Mouse (Mus musculus) duodenum, adult 2 months (tissue): ENCODE results near the gene Tor1b. TPM values are rescaled to one million over a fixed set of nuclear protein-coding genes. Genes with fewer than 3 reads are reported as not detected.

Source experiments
- polyA plus RNA-seq: library from polyadenylated mRNA; depleted of rRNA; stranded (reverse); fragments of >200 nt; gene quantifications from 2 replicates; pipeline ENCODE4 v1.2.3, GENCODE M21; 2012; ENCODE audit warnings: low replicate concordance; rRNA removed

Tor1b gene
- 12.3 and 19.9 TPM in 2 replicates for polyA plus RNA-seq

DNA sequence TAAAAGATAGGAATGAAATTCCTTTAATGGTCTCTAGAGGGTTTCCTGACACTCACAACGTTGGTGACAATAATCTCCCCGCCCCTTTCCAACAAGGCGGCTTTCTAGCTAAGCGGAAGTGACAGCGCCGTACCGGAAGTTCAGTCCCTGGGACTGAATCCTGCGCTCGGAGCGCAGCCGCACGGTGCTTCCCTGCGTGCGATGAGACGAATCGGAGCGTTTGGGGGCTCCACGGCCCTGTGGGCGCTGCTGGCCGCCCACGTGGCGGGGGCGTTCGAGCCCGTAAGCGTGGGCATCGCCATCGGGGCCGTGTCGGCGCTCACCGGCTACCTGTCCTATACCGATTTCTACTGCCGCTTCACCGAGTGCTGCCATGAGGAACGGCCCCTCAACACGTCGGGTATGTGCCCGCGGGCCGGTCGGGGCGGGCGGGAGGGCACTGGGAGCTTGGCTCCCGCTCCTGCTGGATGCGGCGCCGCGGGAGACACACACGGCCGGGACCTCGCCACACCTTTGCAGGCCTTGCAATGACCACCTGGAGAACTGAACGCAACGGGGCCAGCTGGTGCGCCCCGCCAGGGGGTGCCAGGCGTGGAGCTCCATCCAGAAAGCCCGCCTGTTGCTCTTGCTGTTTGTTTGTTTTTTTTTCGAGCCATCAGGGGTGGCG, at the start of gene Tor1b:
Gene Tor1b, plus strand, starts transcription at position 136 of the 667 bp plus-strand sequence.

GRCm38 (mm10) chr2:30929483-30930045, 23.2 kb upstream of the Tor1b start, which contains the start of gene Ptges:
Gene Ptges, minus strand, starts transcription at chr2:30929863.

DNA sequence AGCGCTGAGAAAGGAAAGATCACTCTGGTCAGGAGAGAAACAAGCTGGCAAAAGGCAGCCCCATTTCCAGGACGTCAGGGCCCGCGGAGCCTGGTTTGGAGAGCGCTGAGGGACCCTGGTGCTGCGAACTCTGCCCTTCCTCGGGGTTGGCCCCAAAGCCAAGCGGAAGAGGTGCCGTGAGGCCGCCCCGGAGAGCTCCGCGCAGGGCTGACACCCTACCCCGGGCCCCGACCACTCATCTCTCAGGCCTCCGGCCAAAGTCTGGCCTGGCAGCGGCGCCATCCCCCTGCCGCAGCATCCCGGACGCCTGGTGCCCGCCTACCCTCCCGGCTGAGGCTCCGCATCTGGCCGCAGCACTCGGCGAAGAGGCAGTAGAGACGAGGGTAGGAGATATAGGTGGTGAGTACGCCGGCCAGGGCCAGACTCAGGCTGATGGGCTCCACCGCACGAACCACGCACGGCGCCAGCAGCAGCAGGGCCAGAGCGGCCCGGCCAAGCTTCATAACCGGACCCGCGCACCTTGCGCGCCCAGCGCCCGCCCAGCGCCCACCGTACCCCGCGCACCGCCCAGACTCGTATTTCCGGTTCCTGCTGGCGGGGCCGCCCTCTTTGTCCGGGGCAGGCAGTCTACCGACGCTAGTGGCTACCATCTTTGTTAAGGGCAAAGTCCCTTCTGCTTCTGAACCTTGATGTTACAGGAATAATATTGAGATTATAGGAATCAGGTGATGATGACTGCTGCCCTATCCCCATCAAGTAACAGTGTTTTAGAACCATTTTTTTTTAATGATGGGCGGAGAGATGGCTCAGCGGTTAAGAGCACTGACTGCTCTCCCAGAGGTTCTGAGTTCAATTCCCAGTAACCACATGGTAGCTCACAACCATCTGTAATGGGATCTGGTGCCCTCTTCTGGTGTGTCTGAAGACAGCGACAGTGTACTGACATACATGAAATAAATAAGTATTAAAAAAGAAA, 14.9 kb downstream of the Tor1b start, which contains the start of gene Tor1a:
Gene Tor1a, minus strand, starts transcription at position 582 of the 976 bp plus-strand sequence.

GRCm38 (mm10) chr2:30981790-30982513, 29.2 kb downstream of the Tor1b start, which contains the start of the genes BC005624 and Usp20:
Gene BC005624, minus strand, starts transcription at chr2:30982201.
Gene Usp20, plus strand, starts transcription at chr2:30982279.

Other genes starting within 250 kb of the Tor1b start
- gene 1700001O22Rik, start 149.3 kb upstream of the Tor1b start, polyA plus RNA-seq: 0.64 and 3.4 TPM in 2 replicates
- 21.2 and 24.8 TPM in 2 replicates for gene Ntmt1, start 145.1 kb upstream of the Tor1b start, polyA plus RNA-seq
- gene Asb6, start 122.6 kb upstream of the Tor1b start, polyA plus RNA-seq: 25.1 and 27.8 TPM in 2 replicates
- 3.2 and 4.0 TPM in 2 replicates for gene Prrx2, start 118.0 kb upstream of the Tor1b start, polyA plus RNA-seq
- 12.7 and 14.5 TPM in 2 replicates for gene Ptges, start 23.1 kb upstream of the Tor1b start, polyA plus RNA-seq
- gene Tor1a, start 15.0 kb downstream of the Tor1b start, polyA plus RNA-seq: 66.2 and 88.2 TPM in 2 replicates
- gene BC005624, start 29.2 kb downstream of the Tor1b start, polyA plus RNA-seq: 4.2 and 6.4 TPM in 2 replicates
- gene Usp20, start 29.3 kb downstream of the Tor1b start, polyA plus RNA-seq: 5.2 and 11.9 TPM in 2 replicates
- 21.3 and 28.8 TPM in 2 replicates for gene Fnbp1, start 189.0 kb downstream of the Tor1b start, polyA plus RNA-seq
- 19.3 and 26.8 TPM in 2 replicates for gene Gpr107, start 199.4 kb downstream of the Tor1b start, polyA plus RNA-seq